Mouse (Mus musculus) ovary, postnatal 10 days (tissue): Measurements from ENCODE around the gene Nfia.

Experiments used
- DNase-seq: peaks from one replicate; pipeline ENCODE4 v3.0.0; 2022; ENCODE audit warnings: low spot score

Gene Nfia

DNA sequence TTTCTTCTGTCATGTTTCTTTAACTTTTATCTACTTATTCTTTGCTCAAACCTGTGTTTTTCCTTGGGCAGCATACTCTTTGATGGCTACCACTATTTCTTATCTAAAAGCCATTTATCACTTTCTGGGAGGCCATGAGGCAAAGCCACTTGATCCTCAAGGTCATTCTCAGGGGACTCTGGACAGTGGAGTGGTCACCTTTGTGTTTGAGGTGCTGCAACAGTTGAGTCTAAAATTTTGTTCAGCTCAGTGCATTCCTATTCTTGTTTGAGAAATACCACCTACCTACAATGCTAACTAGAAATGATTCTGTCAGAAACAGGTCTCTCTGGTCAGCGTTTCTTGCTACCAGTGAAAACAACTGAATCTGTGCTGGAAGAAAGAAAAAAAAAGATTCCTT is 288.1 kb downstream of the Nfia start:
- no peak for DNase-seq

GRCm38 (mm10) chr4:98061086-98061485 is 288.6 kb downstream of the Nfia start:
- no peak for DNase-seq

- DNase-seq, result no peak
Observed at GRCm38 (mm10) chr4:98063280-98063679, 290.7 kb downstream of the Nfia start.

DNA sequence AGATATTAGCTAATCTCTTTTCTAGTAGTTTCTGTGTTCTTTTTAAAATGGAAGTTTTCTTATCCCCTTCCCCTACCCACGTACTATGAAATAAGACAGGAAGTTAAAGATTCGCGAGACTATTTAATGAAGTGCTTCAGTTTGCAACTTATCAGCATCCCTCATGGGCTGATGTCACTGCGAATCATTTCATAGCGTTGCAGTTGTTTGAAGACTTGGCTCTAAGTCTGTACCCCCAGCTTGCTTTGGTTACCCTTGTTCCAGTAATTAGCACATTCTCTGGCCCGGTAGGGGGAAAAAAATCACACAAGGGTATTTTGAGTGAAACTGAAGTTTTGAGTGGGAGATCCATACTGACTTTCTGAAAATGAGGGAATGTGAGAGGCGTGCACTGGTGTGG is 303.6 kb downstream of the Nfia start:
- no peak for DNase-seq

DNA sequence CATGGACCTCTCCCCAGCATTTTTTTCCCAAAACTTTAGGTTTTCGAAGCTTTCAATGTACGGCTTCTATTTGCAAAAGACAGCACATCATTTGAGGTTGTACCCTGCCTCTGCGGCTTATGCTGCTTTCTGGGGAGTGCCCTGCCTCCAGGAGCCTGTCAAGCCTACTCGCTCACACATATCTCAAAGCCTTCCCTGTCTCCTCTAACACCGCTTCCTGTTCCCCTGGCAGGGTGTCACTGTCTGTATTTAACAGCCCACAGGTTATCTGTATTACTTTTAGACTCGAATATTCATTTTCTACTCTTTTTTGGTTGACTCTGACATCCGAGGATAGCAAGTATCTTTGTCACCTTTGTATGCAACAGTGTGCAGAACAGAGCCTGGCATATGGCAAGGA is 304.1 kb downstream of the Nfia start:
- no peak for DNase-seq

- DNase-seq, result no peak
Observed at GRCm38 (mm10) chr4:98080586-98080985, 308.1 kb downstream of the Nfia start.

DNA sequence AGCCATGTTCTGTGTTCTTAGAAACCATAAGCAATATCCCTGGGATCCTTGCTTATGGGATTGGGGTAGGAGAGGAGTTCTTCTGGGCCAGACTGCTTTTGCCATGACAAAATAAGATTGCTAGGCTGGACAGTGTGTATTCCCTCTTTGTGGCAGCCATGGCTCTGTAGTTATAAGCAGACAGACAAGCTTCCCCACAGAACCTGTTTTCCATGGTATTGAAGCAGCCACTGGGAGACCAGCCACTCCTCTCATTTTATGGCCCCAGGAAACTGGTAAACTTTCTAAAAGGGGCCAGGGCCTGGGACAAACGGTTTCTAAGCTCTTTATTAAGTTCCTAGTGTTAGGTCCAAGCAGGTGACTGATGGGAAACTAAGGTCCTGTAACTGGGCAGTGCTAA is 309.4 kb downstream of the Nfia start:
- DNase-seq, result no peak

DNA sequence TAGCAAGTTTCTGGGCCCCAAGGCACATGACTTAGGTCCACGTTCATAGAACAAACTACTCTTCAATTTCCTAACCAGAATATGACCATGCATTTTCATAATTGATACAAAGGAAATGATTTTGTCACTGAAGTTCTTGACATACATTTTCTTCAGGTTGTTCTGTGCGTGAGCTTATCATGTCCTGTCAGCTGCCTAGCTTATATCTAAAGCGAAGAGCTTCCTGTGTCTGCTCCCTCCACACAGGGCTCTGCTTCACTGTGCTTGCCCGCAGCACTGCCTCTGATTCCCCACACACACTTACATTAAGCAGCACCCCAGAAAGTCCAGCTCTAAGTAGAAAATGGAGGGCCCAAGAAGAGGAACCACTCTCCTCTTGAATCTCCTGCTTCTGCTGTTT is 310.0 kb downstream of the Nfia start:
- no peak for DNase-seq

- DNase-seq, result no peak
Observed at GRCm38 (mm10) chr4:98085060-98085459, 312.5 kb downstream of the Nfia start.

- no peak for DNase-seq
Observed at GRCm38 (mm10) chr4:98086976-98087375, 314.4 kb downstream of the Nfia start.

DNA sequence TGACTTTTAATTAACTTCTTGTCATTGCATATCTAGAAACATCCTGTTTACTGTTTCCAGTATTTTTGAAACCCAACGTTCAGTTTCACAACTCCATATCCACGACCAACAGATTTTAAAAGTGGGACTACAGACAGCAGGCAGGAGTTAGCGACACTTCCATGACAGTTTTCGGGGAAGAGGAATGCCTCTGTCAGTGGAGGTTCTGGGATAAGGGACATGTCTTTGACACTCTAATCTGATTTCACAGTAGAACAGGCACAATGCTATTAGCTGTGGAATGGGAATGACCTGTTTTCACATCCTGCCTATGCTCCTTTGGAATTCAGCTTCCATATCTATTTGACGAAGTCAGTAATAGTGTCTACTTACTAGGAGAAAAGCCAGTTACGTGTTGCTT is 317.5 kb downstream of the Nfia start:
- DNase-seq, result no peak

- DNase-seq, result no peak
Observed at GRCm38 (mm10) chr4:98090586-98090985, 318.1 kb downstream of the Nfia start.

DNA sequence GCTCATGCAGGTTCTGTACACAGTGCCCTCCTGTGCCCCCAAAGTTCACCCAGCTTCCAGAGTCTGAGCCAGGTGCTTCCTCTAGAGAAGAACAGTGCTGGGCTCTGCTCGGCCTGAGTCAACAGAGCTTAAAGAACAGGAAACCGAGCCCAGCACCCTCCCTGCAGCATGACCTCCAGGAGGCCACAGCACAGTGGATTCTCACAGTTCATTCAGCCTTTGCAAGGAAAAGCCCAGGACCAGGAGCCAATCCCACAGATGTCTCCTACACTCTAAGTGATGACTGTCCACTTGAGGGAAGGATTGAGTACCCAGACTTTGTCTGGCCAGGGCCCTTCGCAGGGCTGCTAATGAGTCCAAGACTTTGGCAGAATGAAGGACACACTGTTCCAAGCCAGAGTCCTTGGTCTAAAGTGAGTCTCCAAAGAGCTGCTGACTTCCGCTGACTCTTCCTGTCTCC is 318.9 kb downstream of the Nfia start:
- DNase-seq, result no peak

DNA sequence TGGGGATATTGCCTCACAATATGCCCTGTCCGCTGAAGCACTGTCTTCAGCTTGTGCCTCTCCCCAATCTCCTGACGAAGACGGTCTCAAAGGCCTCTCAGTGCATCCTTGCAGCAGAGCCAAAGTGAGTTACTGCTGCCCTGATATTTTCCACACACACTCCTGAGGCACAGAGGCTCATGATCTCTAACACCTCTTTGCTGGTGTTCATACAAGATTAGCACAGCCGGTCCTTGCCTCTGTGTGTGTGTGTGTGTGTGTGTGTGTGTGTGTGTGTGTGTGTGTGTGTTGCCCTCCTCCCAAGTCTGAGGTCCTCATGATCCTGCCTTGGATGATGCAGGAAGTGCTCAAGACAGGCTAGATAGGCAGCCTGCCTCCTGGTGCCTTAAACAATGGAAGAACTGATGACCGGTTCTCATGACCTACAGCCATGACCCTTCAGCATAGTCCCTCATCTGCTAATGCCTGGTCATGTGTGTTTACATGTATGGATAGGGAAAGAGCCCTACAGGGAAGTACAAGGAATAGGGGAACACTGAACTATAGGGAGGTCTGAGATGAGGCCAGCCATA is 319.5 kb downstream of the Nfia start:
- no peak for DNase-seq

DNA sequence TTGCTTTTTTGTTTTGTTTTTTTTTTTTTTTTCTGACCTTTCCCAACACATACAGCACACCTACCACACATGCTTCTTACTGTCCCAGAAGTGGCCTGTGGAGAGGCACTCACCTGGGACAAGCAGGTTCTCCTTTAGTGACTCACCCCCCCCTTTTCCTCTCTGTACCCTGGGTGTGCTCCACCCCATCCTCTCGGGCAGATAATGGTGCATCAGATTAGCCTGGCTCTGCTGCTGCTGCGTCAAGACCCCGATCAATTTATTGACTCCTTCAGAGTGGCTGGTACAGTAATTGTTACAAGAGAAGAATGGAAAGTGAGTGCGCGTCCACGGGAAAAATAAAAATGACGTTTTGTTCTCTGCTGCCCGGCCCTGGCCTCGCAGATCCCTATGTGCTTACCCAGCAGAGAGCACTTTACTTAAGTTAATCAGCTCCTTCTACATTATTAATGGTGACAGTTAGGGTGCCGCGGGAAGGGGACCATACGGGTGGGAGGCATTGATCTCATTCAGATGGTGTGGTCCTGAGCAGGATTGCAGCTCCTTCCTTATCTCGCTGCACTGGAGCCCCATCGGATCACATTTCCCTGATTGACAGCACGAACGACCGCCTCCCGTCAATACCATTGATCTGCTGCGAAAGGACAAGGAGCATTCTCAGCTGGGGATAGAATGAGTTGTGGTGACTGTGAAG is 321.7 kb downstream of the Nfia start:
- no peak for DNase-seq

GRCm38 (mm10) chr4:98095060-98095459 is 322.5 kb downstream of the Nfia start:
- DNase-seq, result no peak

- no peak for DNase-seq
Observed at GRCm38 (mm10) chr4:98097013-98097566, 324.6 kb downstream of the Nfia start.

- DNase-seq, result no peak
Observed at GRCm38 (mm10) chr4:98098663-98099062, 326.1 kb downstream of the Nfia start.

DNA sequence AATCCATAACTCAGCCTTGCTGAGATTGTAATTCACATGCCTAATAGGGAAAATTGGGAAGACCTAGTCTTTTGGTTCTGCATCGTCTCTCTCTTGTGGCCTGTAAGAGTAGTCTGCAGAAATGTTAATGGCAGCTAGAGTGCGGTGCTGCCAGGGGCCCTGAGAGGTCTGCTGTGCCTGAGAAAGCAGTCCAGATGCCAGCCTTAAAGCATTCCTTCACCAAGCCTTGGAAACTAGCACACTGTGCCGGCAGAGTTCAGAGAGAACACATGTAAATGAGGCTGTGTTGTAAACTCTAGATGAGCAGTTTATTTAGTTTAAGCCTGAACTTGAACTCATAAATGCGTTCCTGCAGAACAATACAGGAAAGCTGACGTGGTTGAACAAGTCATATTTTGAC is 326.9 kb downstream of the Nfia start:
- no peak for DNase-seq

- no peak for DNase-seq
Observed at GRCm38 (mm10) chr4:98101153-98102096, 328.9 kb downstream of the Nfia start.

GRCm38 (mm10) chr4:98102625-98103336 is 330.2 kb downstream of the Nfia start:
- DNase-seq, result no peak

GRCm38 (mm10) chr4:98103337-98103666 is 330.8 kb downstream of the Nfia start:
- no peak for DNase-seq
